Mouse (Mus musculus) cerebellum, adult 18-20 months (tissue): Measurements from ENCODE around the gene Kcnj12.
A peak's percentile ranks its signal among the peaks of the same experiment; 100 is the strongest.

Experiments used
- DNase-seq, 2 experiments: peaks; one replicate each; pipeline ENCODE4 v3.0.0; 2021

The Kcnj12 gene

DNA sequence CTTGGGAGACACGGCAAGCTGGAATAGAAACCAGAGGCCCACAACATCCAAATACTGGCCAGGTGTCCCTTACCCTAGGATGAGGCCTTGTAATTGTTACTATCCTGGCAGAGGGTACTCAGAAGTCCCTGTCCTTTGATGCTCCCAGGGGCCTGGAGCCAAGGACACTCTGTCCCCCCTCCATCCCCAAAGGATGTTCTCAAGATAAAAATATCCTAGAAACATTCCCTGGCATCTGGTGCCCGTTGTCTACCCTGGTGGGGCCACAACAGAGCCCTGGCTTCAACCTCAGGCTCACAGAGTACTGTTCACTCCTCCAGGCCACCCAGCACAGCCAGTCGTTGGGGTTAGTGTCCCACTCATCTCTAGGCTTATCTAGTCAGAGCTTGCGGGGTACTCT lies 38.3 kb downstream of the Kcnj12 start:
- DNase-seq, result no peak

DNA sequence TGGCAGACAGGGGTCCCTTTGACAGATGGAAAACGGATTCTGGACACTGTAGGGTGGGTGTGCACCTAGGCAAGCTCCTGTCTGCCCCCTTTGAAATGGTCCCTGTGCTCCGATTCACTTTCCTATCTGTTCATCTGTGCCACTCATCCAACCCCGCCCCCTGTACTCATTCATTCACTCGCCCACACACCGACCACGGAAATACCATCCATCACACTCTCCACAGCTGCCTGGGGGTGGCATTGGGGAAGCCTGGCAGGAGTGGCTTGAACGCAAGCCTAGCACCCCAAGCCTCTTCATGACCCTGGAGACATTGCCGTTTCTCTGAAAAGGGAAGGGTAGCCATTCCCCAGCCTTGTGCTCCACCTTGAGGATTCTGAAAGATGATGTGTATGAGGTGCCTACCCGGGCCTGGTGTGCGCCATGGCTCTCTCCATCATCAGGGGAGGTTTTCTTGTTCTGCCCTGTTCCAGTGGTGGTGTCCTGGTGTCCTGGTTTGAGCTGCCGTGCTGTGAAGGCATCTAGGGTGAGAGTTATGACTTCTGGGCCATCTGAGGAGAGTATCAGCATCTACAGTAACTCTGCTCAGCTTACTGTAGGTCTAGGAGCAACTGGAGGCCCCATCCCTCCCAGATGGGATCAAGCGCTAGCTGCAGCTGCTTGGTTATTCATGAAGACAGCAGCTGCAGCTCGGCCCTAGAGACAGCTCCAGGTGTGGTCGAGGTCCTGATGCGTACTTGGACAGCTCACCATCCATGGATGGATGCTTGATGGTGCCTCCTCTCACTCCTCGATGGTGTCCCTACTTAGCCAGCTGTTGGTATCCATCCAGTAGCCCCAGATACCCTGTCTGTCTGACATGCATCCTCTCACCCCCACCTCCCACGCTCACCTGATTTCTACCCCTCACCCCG lies 40.4 kb downstream of the Kcnj12 start:
- DNase-seq, result no peak

DNA sequence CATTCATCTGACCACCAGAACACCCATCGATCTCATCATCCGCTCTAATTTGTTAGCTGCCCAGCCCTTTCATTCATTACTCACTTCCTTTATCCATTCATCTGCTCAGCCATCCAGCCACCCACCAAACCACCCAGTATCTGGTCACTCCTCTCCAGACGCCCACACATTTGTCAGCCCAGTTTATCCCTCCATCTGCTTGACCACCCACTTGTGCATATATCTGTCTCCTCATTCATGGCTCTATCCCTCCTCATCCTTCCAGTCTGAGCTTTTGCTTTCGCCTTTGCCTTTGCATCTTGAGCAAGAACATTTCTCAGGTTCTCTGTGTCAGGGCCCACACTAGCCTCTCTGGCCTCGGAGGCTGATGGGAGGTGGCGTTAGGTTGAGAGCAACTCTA lies 41.1 kb downstream of the Kcnj12 start:
- no peak for DNase-seq

DNA sequence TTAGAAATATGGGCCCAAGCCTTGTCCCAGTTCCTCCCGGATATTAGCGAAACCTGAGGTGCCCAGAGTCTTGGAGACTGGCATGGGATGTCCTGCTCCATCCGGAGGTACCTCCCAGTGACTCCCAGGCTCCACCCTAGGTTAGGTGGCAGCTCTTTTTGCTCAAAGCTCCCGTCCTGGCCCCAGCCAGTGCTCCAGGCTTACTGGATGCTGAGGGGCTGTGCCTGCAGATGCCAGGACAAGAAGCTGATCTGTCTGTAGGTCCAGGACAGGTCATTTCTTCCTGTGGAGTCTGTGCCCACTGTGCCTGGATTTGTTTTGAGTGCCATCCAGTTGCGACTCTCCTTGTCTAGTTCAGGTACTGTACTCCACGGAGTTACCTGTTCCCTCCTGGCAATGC lies 43.3 kb downstream of the Kcnj12 start:
- DNase-seq, result no peak

DNA sequence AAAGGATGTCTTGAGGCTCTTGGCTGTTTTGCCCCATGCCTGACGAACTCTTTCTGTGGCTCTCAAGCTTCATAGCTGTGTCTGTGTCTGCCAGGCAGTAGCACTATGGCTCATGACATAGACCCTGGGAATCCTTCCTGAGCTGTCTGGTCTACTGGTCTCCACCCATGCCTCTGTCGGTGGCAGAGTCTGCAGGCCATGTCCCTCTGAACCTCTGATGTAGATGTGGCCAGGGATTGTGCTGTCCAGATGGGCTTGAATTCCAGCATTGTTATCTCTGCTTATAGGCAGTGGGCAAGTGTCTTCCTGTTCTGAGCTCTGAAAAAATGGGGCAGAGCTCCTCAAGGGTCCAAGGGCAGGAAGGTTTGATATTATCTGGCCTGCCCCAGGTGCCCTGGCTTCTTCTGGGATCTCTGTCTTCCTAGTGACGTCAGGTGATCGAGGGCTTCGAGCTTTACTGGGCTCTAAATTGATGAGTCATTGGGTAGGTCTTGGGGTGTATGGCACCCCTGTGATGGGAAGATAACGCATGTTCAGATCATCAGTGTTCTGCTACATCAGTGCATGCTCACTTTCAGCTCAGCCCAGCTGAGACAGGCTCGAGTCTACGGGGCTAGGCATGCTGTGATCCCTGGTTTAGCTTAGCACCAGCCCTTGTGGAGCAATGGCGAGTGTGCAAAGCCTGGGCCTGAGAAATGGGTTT lies 44.9 kb downstream of the Kcnj12 start:
- DNase-seq, result no peak

DNA sequence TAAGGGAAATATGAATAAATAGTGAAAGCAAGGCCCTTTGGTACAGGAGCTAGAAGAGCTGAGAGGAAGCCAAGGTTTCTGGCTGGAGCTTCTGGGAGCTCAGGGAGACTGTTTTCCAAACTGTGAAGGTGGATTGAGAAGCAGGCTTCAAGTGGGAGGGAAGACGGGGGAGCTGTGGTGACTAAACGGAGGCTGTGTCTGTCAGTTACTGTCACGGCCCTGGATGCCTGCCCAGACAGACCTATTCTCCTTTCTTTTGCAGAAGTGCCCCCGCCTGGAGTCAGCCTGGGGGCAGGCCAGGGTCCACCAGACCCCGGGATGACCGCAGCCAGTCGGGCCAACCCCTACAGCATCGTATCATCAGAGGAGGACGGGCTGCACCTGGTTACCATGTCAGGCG lies 46.5 kb downstream of the Kcnj12 start:
- peak; percentile 60 to 64 for DNase-seq

DNA sequence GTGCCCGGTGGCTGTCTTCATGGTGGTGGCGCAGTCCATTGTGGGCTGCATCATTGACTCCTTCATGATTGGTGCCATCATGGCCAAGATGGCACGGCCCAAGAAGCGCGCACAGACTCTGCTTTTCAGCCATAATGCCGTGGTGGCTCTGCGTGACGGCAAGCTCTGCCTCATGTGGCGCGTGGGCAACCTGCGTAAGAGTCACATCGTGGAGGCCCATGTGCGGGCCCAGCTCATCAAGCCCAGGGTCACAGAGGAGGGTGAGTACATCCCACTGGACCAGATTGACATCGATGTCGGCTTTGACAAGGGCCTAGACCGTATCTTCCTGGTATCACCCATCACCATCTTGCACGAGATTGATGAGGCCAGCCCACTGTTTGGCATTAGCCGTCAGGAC lies 47.3 kb downstream of the Kcnj12 start:
- DNase-seq, result no peak

DNA sequence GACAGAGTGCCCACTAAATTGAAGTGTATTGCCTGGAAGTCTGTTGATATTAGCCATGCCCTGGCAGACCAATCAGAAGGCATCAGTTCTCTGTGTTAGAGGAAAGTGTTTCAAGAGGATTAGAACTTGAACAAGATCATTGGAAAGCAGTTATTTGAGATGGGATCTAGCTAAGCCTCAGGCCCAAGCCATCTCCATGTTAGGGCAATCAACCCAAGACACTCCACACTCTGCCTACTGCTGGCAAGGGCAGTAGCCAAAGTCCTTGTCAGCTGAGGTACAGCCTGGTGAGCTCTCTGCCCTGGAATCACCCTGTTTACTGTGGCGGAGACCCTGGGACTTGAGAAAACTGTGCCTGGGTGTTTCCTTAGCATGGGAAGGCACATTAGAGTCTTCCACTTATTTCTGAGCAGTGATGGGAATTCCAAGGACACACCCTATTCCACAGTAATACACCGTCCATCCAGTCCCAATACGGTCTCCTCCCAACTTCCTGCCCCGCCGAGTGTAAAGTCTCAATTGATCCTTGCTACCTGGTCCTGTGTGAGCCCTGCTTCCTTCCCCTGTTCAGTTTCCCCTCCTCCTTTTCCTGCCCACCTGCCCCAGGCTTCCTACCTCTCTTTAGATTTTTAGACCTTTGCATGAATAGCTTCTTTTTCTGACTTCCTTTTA lies 52.4 kb downstream of the Kcnj12 start:
- no peak for DNase-seq

DNA sequence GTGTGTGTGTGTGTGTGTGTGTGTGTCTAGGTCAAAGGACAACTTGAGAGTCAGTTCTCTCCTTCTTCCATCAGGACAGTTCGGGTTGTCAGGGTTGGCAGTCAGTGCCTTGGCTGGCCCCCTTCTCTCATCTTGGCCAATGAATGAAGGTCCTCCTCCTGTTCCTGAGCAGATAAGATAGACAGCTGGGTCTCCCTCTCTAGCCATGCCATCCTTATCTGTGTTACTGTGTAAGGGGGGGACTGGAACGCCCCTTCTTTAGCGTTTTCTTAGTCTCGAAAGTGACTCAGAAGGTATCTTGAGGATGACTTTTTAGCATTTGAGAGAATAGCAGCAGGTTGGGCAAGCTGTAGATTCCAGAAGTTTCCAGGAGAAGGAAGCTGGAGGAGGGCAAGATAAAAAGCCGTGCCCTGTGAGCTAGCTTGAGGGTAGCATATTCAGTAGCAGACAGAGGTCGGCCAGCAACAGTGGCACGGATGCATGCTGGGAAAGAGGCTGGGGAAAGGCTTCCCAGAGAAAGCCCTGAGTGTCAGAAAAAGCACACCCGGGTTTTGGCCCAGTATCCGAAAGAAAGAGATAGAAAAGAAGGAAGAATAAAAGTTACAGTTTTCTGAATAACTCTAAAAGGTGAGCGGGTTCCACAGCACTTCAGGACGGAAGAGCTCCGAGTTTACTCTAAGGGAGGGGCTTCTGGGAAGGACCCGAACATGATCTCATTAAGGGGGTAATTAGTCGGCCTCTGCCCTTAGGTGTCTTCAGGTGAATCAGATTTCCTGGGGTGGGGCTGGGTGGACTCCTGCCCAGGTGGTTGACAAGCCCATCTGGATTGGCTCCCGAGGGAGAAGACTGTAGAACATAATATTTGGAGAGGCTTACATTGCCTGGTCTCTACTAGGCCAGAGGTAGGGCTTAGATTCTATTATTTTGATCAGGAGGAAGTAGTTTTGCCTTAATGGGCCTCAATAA lies 53.3 kb downstream of the Kcnj12 start:
- no peak for DNase-seq

DNA sequence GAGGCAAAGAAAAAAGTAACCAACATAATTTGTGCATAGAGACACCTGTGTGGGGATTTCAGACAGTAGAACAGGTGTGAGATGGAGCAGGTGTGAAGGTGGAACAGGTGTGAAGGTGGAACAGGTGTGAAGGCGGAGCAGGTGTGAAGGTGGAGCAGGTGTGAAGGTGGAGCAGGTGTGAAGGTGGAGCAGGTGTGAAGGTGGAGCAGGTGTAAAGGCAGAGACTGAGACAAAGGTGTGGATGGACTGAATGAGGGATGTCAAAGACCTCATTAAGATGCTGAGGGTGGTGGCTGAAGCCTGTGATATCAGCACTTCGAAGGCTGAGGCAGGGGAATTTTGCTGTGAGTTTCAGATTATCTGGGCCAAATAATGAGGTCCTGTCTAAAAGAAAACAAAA lies 59.3 kb downstream of the Kcnj12 start:
- no peak for DNase-seq

DNA sequence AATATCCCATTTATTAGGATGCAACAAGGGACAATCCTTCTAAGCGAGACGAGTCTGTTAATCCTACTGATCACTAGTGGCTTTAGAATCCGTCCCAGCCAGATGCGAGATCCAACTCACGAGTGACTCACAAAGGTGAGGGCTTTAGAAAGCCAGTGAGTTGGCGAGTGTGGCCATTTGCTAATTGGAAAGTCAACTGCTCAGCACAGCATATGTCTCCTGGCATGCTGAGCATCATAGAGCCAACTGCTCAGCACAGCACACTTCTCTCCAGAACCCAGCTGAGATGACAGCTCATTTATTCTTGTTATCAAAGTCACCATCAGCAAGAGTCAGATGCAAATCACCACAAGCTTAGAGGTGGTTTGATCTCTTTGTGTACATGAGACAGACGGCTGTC lies 67.8 kb downstream of the Kcnj12 start:
- DNase-seq, result peak; percentile 43 to 45

DNA sequence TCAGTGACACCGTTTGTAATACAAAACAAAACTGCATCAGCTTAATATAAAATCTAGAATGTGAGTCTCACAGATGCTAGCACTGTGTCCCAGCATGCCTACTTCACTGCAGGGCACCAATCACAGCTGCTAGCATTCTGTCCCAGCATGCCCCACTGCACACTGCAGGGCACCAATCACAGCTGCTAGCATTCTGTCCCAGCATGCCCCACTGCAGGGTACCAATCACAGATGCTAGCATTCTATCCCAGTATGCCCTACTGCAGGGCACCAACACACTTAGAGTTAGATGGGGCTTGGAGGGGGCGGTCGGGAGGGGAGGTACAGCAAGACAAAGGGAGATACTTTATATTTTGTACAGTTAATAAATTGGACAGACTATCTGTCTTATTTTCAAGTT lies 68.8 kb downstream of the Kcnj12 start:
- no peak for DNase-seq

DNA sequence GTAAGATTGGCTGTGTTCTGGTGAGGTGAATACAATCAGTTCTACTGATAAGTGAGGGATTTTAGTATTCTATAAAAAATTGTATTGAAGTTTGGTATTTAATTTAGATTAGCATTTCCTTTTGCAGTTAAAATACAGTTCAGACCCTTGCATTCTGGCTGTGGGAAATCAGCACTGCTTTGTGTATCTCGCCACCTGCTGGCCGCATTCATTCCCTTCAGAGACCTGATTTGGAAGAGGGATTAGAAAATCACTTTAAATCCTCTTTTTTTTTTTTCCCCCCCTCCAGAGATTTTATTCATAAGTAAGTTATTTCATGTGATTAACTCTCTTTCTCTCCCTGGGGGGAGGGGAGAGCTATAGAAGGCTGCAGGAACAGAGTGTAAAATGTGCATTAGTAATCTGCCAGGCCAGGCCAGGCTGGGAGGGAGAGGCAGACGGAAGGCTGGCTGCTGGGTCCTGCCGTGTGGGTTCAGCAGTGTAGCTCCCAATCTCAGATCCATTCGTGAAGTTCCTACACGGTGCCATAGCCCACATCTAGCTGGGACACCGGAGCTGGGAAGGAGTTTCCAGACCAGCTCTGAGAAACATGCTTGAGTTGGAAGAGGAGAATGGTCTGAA lies 69.4 kb downstream of the Kcnj12 start:
- peak; percentile 85 to 87 for DNase-seq

DNA sequence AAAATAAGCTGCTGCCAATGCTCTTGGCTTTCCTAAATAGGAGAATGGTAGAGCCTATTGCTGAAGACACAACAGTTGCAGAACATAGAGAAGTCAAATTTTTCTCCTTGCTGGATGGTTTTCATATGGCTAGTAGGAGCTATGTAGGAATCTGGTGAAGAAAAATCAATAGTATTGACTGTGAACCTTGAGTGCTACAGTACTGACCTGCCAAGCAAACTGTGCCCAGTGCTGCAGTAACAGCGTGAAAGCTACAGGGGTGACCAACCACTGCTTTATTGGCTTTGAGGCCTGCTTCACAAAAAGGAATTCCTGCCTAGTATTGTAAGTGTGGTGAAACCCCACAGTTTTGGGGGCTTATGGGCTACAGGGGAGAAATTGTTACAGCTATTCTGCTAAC lies 75.7 kb downstream of the Kcnj12 start:
- DNase-seq, result no peak

DNA sequence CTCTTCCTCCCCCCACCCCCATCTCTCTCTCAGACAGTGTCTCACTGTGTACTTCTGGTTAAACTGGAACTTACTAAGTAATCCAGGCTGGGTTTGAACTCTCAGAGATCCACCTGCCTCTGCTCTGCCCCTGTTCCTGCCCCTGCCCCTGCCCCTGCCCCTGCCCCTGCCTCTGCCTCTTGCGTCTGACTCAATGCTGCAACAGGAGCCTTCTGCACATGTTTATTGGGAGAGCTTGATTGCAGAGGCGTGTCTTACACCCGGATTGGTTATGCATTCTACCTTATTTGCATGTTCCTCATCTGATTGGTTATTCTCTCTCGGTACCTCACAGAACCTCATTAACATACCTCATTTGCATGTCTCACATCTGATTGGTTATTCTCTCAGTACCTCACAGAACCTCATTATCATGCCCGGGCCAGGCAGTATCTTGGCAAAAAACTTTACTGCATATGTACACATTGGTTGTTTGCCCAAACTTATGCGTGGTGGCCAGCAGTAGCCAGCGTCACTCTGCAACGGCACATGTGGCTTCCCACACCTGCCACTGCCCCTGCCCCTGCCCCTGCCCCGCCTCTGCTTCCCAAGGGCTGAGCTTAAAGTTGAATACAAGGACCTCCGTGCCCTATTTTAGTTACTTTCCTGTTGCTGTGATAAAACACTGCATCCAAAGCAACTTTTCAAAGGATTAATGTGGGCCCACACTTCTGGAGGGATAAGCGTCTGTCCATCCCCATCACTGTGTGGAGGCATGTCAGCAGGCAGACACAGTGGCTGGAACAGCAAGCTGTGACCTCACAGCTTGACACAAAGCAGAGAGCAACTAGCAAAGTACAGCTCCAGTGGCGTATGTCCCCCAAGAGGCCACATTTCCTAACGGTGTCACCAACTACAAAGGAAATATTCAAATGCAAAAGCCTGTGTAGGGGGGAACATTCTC lies 80.3 kb downstream of the Kcnj12 start:
- no peak for DNase-seq

DNA sequence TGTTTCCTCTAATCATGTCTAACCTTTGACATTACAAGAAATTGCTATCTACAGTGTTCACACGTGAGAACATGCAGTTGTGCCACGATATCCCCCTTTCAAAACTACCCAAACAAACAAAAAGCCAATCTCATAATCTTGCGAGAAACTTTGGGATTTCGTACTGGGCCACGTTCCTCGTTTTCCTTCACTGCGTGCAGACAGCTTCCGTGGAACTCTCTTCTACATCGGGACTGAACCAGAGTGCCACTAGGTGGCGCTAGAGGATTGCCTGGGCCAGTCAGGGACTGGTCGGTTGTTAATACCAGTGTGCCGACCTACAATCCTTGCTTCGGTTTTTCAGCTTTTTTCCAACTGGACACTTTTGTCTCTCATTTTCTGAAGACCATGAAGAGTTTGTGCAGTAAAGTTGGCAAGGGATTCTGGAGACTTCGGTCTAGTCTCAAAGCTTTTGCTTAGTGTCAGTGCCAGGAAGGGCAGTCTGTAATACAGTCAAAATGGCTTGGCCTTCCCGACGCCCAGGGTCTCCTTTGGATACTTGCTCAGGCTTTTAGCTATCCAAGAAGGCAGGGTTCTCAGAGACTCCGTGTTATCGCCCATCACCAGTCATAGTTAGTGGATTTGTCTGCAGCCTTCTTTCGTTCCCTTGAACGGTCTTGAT lies 82.0 kb downstream of the Kcnj12 start:
- peak; percentile 90 to 93 for DNase-seq

DNA sequence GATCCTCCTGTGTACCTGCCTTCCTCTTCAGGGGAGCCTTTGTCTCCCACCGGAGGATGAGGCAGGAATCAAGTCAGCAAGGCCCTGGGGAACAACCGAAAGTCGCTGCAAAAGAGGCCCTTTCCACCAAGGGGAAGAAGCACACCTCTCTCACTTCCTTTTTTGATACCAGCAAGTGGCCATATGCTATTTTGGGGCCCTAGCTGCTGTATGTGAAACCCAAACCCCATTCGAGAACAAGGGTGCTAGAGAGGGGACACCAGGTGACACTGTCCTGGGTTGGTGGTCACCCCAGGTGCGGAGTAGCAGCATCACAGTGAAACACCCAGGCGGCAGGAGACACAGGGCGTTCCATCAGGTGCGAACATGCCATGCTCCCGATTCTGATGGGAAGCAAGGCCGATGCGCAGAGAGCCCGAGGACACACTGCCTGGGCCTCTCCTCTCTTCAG lies 86.6 kb downstream of the Kcnj12 start:
- no peak for DNase-seq

DNA sequence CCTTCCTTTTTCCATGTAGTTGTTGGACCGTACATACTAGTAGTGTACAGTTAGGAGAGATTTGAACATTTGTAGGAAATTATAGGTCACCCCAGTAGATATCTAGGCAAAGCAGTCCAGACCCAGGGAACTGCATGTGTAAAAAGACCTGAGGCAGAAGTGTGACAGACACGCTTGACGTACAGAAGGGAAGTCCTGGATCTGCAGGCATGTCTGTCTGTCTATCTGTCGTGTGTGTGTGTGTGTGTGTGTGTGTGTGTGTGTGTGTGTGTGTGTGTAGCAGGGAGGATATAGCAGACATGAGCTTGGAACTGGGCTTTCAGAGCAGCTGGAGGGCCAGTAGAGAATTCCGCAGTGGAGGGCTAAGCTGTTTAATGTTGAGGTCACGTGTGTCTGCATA lies 87.3 kb downstream of the Kcnj12 start:
- DNase-seq, result no peak

DNA sequence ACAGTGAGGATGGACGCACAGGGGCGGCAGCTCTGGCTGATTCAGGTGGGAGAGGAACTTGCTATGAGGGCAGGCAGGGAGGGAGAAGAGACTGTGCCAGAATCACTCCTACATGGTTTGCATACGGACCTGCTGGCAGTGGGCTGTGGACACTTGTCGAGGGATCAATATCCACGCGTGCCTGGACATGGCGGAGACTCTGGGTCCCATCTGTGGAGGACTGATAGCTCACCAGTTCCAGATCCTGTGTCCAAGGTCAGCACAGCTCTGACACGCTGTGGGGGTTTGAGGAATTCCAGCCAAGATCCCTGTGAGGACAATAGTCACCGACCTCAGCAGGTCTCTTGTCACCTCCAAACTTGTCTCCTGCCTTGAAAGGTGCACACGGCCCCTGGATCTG lies 87.7 kb downstream of the Kcnj12 start:
- DNase-seq, result no peak

DNA sequence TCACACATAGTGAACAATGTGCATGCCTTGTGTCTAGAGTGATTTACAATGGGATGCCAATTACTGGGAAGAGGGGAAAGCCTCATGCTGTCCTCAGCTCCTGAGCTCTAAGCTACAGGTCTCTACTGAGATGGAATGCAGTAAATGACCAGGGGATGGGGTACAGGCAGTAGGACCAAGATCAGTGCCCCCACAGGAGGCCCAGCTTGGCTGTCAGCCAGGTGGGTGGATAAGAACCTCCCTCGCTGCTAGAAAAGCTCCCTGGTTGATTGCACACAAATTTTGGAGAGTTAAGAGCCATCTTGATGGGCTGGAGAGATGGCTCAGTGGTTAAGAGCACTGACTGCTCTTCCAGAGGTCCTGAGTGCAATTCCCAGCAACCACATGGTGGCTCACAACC lies 88.6 kb downstream of the Kcnj12 start:
- no peak for DNase-seq
